Mouse (Mus musculus) spleen, adult 18-20 months (tissue): ENCODE results near the gene Apoa4.

Source experiments
- DNase-seq, 2 experiments: peaks; one replicate each; pipeline ENCODE4 v3.0.0; 2022; ENCODE audit warnings: mixed read lengths in 2 of 2

The Apoa4 gene

GRCm38 (mm10) chr9:46282631-46283436, 42.3 kb downstream of the Apoa4 start, which contains the start of gene Bud13:
Gene Bud13, plus strand, starts transcription at chr9:46283008.
- peak; percentile 88 to 98 for DNase-seq
